Mouse (Mus musculus): ENCODE measurements at regions not wholly inside any gene's neighbourhood (a gene's known extent, or its start where the extent isn't known, plus 50 kb on each side); places are given as distances from the start of the nearest gene placed in this dataset.
"Not testable (repeated sequence)": the region's sequence is repeated elsewhere in the genome, so short reads cannot be mapped to it uniquely, and the experiment has no call there.

GRCm38 (mm10) chr13:57055409-57056195, 159.8 kb upstream of the Trpc7 start:
- no peak for DNase-seq (ENCODE audit: low read depth)

- no peak for DNase-seq (ENCODE audit: low read depth)
Measured at GRCm38 (mm10) chr13:57053361-57053760, 157.6 kb upstream of the Trpc7 start.

- DNase-seq (ENCODE audit: low read depth): not testable (repeated sequence)
Measured at GRCm38 (mm10) chr13:57046130-57046529, 150.3 kb upstream of the Trpc7 start.

GRCm38 (mm10) chr13:57044455-57044854, 148.7 kb upstream of the Trpc7 start:
- DNase-seq (ENCODE audit: low read depth): no peak

- DNase-seq (ENCODE audit: low read depth): no peak
Measured at GRCm38 (mm10) chr13:57043316-57043974, 147.7 kb upstream of the Trpc7 start.

GRCm38 (mm10) chr13:57042514-57042913, 146.7 kb upstream of the Trpc7 start:
- DNase-seq (ENCODE audit: low read depth): no peak

- DNase-seq (ENCODE audit: low read depth): no peak
Measured at GRCm38 (mm10) chr13:57032871-57033270, 137.1 kb upstream of the Trpc7 start.

- DNase-seq (ENCODE audit: low read depth): no peak
Measured at GRCm38 (mm10) chr13:57017553-57018341, 122.0 kb upstream of the Trpc7 start.

- no peak for DNase-seq (ENCODE audit: low read depth)
Measured at GRCm38 (mm10) chr13:57016465-57017272, 120.9 kb upstream of the Trpc7 start.

GRCm38 (mm10) chr13:57007236-57007635, 111.4 kb upstream of the Trpc7 start:
- DNase-seq (ENCODE audit: low read depth): not testable (repeated sequence)

- DNase-seq (ENCODE audit: low read depth): no peak
Measured at GRCm38 (mm10) chr13:57003565-57004132, 107.9 kb upstream of the Trpc7 start.

- no peak for DNase-seq (ENCODE audit: low read depth)
Measured at GRCm38 (mm10) chr13:56992022-56992421, 96.2 kb upstream of the Trpc7 start.

- DNase-seq (ENCODE audit: low read depth): no peak
Measured at GRCm38 (mm10) chr13:56974063-56974462, 78.3 kb upstream of the Trpc7 start.

- DNase-seq (ENCODE audit: low read depth): no peak
Measured at GRCm38 (mm10) chr13:56955358-56955757, 59.6 kb upstream of the Trpc7 start.

- DNase-seq (ENCODE audit: low read depth): no peak
Measured at GRCm38 (mm10) chr13:56948086-56948485, 52.3 kb upstream of the Trpc7 start.

- no peak for DNase-seq (ENCODE audit: low read depth)
Measured at GRCm38 (mm10) chr13:56947266-56947665, 51.5 kb upstream of the Trpc7 start.
